Mouse (Mus musculus): ENCODE results near the gene Zbp1.

- no peak for TF ChIP-seq POLR2A (IDR thresholded peaks at IDR 0.05; ENCODE audit: borderline replicate concordance, control insufficient read depth, low read depth, low read length)
- no peak for TF ChIP-seq CTCF (IDR thresholded peaks at IDR 0.05; ENCODE audit: control insufficient read depth, insufficient read depth, low read length)
Observed at GRCm38 (mm10) chr2:173180026-173180425, 38.7 kb downstream of the Zbp1 start.

All from bone marrow, adult 2 months (tissue).